In the genomic region with DNA sequence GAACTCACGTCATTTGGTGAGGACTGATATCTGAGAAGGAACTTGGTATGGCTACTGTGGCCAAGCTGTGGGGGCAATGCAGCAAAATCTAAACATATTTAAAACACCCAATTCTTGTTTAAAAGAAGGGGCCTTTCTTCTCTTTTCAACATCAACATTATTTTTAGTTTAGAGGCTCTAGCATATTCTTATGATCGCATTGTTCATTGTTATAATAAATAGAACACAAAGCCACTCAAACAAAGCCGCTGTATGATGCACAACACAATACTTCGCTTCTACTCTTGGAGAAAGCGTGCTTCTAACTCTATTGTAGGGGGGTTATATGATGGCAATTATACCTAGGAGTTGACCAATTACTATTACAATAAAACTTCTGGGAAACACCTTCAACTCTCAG, we compare ENCODE assay signal across 11 mouse cellular contexts.
"Had no signal": no experiment of that assay in that cellular context is flagged by ENCODE, and none has a peak within 500 bp of the region (broad histone marks: within the 10 kb centered on the region; RNA-seq: fewer than 3 reads in every experiment).

No protein-coding gene starts in this region.

- DNase-seq: liver, postnatal 0 days; lung, adult 2 months; lung, postnatal 14 days; lung, postnatal 36 days; right cerebral cortex, postnatal 14 days; thymus, adult 18-20 months; thymus, postnatal 14 days; thymus, postnatal 36 days had no signal

- ATAC-seq: liver, postnatal 0 days; lung, postnatal 0 days; midbrain, embryonic 13.5 days; midbrain, embryonic 15.5 days had no signal
